Mouse (Mus musculus) bone marrow, adult 2 months (tissue): Measurements from ENCODE around the gene Wdr24. TPM values are rescaled to one million over a fixed set of nuclear protein-coding genes. Genes with fewer than 3 reads are reported as not detected.

Experiments
- H3K27ac ChIP-seq: fragments of 200-500 bp; 2 replicates; pipeline ENCODE4 v1.5.1; 2012; ENCODE audit warnings: low read depth, mild to moderate bottlenecking, control low read depth, inconsistent platforms, low read length; ENCODE audit not compliant: control insufficient read depth, poor library complexity, insufficient read depth
- H3K4me1 ChIP-seq: fragments of 200-500 bp; 2 replicates; pipeline ENCODE4 v1.6.1; 2011; ENCODE audit warnings: low read length; ENCODE audit not compliant: control insufficient read depth, insufficient read depth
- H3K4me3 ChIP-seq: fragments of 200-500 bp; replicated peaks from 2 replicates; pipeline ENCODE3; 2011; ENCODE audit warnings: mild to moderate bottlenecking, low read depth, low read length, control low read depth; ENCODE audit not compliant: control insufficient read depth
- CTCF ChIP-seq: fragments of 200-500 bp; IDR thresholded peaks from 2 replicates; pipeline ENCODE4 v1.5.1; 2011; ENCODE audit warnings: low read length, control low read depth; ENCODE audit not compliant: control insufficient read depth, insufficient read depth
- POLR2A ChIP-seq: fragments of 200-500 bp; IDR thresholded peaks from 2 replicates; pipeline ENCODE4 v1.6.1; 2011; ENCODE audit warnings: low read depth, mild to moderate bottlenecking, control low read depth, low read length, borderline replicate concordance; ENCODE audit not compliant: control insufficient read depth
- WGBS: fragments of 180-500 bp; shearing (Covaris S2); methylation state at CpG from one replicate; pipeline ENCODE4 v1.1.7; 2018; 5-methylcytosine and 5-hydroxymethylcytosine counted together
- polyA plus RNA-seq: library from polyadenylated mRNA; stranded (reverse); fragments of >200 nt; gene quantifications from 2 replicates; pipeline ENCODE4 v1.2.4, GENCODE M21; 2011; ENCODE audit warnings: low replicate concordance; ENCODE audit not compliant: missing spikeins, insufficient read depth, insufficient read length

The Wdr24 gene
- polyA plus RNA-seq, 1 experiment, result 17.0 TPM

DNA sequence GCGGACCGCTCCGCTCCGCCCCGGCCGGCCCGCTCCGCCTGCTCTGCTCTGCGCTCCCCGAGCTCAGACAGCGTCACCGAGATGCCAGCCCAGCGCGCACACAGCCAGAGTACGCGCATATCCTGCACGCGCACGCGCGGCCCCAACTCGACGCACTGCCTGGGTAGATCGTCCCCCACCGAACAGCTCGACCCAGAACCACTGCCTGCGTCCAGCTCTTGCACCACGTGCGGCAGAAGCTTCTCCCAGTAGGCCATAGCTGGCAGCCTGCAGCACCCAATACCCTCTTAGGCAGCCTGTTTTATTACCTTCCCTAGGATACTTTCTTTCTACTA lies 13.6 kb downstream of the Wdr24 start, which contains the start of gene Rhbdl1:
Gene Rhbdl1, minus strand, starts transcription at position 220 of the 335 bp plus-strand sequence.
- no peaks in the 10 kb centered on the region for H3K4me1 ChIP-seq

DNA sequence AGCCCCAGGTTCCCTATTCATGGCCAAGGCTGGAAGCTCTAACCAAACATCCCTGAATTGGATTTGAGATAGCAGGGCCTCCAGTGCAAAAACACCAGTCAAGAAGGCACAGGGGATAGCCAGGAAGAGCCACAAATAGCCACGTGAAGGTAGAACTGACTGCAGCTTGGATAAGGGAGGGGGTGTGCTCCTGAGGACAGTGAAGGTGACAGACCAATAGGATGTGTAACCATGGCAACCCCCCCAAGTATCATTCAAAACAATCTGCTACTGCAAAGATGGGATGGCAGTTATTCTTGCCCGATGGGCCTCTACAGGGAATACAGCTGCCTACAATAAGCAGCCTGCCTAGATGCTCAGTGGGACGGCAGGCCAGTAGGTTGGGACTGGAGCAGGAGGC lies 14.1 kb downstream of the Wdr24 start:
- Histone ChIP-seq H3K4me3 (no peak overlapping the region), H3K27ac (no peak overlapping the region), H3K4me1 (no peaks in the 10 kb centered on the region)
- no peak for TF ChIP-seq CTCF
- TF ChIP-seq POLR2A, result no peak
- 77% methylated on average over 3 of the region's 3 CpGs for WGBS

More for the DNA sequence above, 13.6 kb downstream of the Wdr24 start, which contains the start of gene Rhbdl1:
- TF ChIP-seq CTCF (no peak), POLR2A (0 out of 2 replicates have a peak, but pooled peaks have one; percentile 15)
- WGBS, result 1% methylated on average over 29 of the region's 29 CpGs
- Histone ChIP-seq H3K4me3 (no peak within 1 kb of the TSS), H3K27ac (no peak within 1 kb of the TSS)

- 83% methylated on average over 4 of the region's 4 CpGs for WGBS
- no peak overlapping the region for H3K4me3 ChIP-seq
- H3K4me1 ChIP-seq, result peaks cover 5% of the 10 kb centered on the region
- H3K27ac ChIP-seq, result no peak overlapping the region
- TF ChIP-seq CTCF, result no peak
- no peak for TF ChIP-seq POLR2A
Observed at GRCm38 (mm10) chr17:25838904-25839303, 15.5 kb downstream of the Wdr24 start.

DNA sequence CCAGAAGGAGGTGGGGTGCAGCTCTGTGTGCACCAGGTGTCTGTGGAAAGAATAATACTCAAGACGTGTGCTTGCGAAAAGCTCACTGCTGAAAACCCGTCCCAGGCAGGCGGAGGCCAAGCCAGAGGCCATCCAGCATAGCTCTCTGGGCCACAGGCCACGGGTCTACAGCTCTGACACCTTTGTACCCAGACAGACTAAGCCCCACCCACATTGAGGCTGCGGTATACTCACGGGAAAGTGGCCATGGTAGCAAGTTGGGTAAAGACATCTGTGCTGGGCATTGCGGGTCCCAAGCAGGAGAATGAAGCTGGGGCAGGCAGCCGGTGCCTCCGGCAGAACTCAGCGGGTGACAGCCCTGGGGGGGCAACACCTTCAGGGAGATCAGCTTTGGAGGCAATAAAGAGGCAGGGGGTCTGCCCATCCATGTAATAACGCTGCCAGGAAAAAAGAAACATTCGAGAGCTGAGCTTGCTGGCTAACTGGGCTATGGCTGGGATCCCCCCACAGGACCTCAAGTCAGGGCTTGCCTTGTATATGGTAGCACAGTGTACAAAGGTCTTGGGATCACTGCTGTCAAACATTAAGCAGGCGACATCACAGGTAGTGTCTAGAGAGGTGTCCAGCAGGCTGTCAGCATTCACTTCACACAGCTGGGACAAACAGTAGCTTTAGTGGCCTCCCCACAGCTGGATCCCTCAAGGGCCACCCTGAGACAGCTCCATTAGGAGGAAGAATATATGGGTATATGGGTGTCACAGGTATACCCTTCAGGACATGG lies 16.2 kb downstream of the Wdr24 start:
- WGBS, result 88% methylated on average over 14 of the region's 14 CpGs
- no peak overlapping the region for H3K27ac ChIP-seq

DNA sequence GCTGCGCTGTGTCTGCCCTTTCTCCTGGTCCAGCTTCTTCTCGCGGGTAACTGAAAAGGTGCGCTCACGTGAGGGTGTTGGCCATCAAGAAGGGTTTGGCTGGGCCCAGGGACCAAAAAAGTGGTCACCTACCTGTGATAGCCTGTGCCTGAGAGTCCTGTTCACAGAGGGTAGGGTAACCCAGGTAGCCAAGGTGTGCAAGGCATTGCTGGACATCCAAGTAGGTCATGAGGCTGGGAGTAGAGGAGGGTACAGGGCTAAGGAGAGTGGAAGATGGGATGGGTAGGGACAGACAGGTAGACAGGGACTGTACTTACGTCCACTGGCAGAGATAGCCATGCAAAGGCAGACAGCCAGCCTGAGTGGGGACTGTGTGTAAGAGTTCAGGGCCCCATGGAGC lies 17.1 kb downstream of the Wdr24 start:
- no peak for TF ChIP-seq CTCF
- no peak for TF ChIP-seq POLR2A
- Histone ChIP-seq H3K4me3 (no peak overlapping the region), H3K4me1 (peaks cover 7% of the 10 kb centered on the region), H3K27ac (no peak overlapping the region)
- WGBS, result 94% methylated on average over 6 of the region's 6 CpGs

More for the DNA sequence above, 16.2 kb downstream of the Wdr24 start:
- no peak overlapping the region for H3K4me3 ChIP-seq
- H3K4me1 ChIP-seq, result peaks cover 5% of the 10 kb centered on the region
- TF ChIP-seq CTCF (no peak), POLR2A (no peak)

DNA sequence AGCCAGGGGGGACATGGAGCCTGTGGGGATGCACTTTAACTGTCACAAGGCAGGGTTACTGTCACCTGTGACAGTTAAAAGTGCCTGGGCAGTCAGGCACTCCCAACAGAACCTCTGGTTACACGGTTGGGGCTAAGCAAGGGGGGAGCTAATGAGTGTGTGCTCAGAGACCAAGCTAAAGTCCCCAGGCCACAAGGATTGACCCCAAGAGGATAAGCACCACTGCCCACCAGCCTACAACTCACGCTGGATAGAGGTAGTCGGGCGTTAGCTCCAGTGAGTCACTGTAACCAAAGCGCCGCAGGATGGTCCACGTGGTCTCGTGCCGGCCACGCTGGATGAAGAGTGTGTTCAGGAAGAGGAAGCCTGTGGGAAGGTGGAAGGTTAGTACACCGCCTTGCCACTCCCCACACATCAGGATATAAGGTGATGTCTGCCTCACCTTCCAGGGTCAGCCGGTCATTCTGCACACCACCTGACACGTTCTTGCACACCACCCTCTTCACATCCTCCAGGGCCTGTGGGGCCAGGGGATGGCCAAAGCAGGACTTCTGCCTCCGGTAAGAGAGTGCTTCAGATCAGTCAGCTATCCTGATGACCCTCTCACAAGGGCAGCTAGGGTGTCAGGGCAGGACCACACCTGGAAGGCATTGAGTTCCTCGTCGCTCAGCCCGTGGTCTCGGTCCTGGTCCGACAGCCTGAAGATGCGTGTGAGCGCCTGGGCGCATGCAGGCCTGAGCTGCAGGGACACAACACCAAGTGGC lies 17.9 kb downstream of the Wdr24 start, which contains the start of gene Gm20683:
Gene Gm20683, minus strand, starts transcription at position 647 of the 764 bp plus-strand sequence.
- 91% methylated on average over 22 of the region's 22 CpGs for WGBS
- Histone ChIP-seq H3K27ac (no peak within 1 kb of the TSS), H3K4me1 (peaks cover 7% of the 10 kb centered on the region), H3K4me3 (no peak within 1 kb of the TSS)
- TF ChIP-seq CTCF (no peak), POLR2A (no peak)

- H3K4me3 ChIP-seq, result no peak overlapping the region
- 83% methylated on average over 3 of the region's 3 CpGs for WGBS
- TF ChIP-seq CTCF, result no peak
- peaks cover 7% of the 10 kb centered on the region for H3K4me1 ChIP-seq
- H3K27ac ChIP-seq, result no peak overlapping the region
Observed at GRCm38 (mm10) chr17:25842509-25842908, 19.1 kb downstream of the Wdr24 start.

DNA sequence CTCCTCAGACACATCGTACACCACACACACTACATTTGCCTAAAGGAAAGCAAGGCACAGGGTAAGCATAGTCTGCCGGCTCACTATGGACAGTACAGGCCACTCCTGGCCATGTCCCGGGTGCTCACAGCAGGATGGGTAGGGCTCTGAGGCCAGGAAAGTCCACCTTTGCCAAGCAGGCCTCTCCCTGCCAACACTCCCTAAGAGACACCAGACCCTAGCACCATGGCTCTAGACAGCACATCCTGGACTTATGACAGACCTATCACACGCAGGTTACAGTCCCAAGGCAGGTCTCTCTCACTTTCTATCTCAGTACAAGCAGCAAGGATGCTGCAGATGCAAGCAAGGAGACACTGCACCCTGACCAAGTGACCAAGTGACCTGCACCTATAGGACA lies 19.7 kb downstream of the Wdr24 start:
- TF ChIP-seq CTCF (no peak), POLR2A (no peak)
- 92% methylated on average over 4 of the region's 4 CpGs for WGBS
- no peak overlapping the region for H3K27ac ChIP-seq
- H3K4me1 ChIP-seq, result peaks cover 7% of the 10 kb centered on the region
- peak overlapping the region; percentile 78 for H3K4me3 ChIP-seq
